Mouse (Mus musculus): ENCODE data around the gene Fgfr2.
A peak's percentile ranks its signal among the peaks of the same experiment; 100 is the strongest.

Fgfr2 gene

DNA sequence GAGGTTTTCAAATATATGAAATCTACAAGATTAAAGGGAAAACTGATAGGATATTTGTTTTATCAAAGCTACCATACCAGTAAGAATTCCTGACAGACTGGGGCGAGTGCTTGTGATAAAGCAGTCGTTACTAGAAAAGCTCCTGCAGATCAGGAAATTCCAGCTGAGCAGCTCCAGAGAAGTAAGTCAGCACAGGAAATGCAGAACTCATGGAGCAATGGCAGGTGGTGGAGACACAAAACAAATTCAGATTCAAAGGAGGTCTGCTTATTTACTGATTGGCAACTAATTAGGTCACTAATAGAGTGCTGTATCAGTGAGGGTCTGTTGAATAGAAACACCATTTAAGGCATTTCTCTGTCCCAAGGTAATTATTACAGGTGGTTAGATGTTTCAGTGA, 2232.3 kb downstream of the Fgfr2 start:
- no peak for DNase-seq (ENCODE audit: low read depth, low spot score)

GRCm38 (mm10) chr7:130887946-130888345, 2235.2 kb downstream of the Fgfr2 start:
- peak; percentile 8 for DNase-seq (ENCODE audit: low read depth, low spot score)

GRCm38 (mm10) chr7:130886246-130886645, 2236.9 kb downstream of the Fgfr2 start:
- no peak for DNase-seq (ENCODE audit: low read depth, low spot score)

GRCm38 (mm10) chr7:130884161-130884560, 2239.0 kb downstream of the Fgfr2 start:
- no peak for DNase-seq (ENCODE audit: low read depth, low spot score)

- no peak for DNase-seq (ENCODE audit: low read depth, low spot score)
Measured at GRCm38 (mm10) chr7:130867256-130867655, 2255.9 kb downstream of the Fgfr2 start.

DNA sequence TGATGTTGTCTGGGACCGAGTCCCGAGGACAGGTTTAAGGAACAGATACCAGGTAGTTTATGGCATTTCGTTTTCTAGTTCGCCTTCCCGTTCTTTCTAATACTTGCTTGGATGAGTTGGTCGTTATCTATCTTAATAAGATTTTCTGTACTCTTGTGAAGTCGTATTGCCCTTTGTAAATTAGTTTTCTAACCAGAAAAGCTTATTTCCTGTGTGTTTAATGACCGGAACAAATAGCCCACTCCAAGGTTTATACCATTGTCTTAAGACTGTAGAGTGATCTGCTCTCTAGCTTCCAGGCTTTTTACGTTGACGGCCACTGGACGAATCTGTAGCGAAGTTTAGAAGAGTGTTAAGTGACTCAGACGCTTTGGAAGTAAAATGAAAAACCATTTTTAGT, 2256.5 kb downstream of the Fgfr2 start:
- no peak for DNase-seq (ENCODE audit: low read depth, low spot score)

DNA sequence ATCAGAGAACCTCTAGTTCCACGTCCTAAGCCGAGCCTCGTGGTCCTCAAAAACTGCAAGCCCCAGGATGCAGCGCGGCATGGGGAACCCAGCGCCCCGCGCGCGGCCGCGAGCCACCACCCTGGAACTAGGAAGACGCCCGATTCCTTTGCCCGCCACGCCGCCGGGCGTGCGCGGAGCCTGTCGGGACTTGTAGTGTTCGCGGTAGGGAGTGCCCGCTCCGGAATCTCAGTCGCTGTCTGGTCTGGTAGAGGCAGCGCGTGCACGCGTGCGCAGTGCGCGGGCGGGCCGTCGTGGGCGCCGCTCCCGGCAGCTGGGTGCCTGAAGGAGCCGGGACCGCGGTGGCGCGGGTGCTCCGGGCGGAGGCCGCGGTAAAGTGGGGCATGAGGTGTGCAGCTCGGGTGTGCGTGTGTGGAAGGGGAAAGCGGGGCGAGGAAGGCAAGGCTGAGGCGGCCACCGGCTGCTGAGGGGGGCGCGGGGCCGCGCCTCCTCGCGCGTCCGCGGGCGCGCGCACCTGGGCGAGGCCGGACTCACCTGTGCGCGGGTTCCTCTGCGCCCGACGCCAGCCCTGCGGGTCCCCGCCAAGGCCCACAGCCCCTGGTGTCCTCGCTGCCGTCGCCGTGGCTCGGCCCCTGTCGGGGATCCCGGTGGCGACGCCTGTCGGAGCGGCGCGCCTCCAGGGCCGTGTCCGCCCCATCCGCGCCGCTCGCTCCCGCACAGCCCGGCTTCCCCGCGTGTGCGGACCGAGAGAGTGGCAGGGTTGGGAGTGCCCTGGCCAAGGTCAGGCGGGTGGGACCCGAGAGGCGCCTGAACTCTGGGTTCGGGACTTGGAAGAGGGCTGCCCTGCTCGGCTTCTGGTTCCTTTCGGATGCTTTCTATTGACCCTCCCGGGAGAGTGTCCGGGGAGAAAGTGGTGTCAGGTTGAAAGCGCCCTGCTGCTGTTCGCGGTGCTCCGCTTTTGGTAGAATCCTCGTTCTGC, 2257.2 kb downstream of the Fgfr2 start, which contains the start of gene Plekha1:
Gene Plekha1, plus strand, starts transcription at position 144 of the 979 bp plus-strand sequence.
- peak; percentile 100 for DNase-seq (ENCODE audit: low read depth, low spot score)

DNA sequence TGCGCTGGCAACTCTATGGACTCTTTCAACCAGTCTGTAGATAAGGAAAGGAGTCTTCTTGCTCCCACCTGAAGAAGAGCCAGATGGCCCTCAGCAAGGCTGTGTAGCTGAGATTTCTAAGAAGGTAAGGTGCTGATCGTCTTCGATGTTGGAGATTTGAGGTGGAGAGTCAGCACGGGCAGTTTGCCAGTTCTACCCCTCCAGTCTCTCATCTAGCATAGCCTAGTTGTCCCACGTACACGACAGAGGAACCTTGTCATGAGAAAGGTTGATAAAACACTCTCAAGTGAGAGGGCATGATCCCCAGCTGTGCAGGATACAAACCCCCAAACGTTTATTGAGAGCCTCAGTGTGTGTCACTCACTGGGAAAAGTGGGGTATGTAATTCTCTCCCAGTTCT, 2258.4 kb downstream of the Fgfr2 start:
- DNase-seq (ENCODE audit: low read depth, low spot score) = no peak

DNA sequence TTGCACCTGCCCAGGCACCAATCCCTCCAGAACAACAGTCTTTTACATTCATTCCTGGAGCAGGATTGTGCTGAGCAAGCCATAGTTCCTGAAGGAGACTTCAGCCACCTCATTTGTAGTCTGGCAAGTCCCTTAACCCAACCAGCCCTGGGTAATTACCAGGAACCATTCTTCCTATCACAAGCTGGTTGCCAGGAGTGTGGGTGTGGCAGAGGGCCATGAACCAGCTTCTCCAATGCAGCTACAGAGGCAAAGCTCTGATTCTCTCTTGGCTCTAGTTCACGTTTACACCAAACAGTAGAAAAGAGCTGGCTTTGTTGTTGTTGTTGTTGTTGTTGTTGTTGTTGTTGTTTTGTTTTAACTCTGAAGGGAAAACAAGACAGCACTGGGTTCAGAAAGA, 2260.6 kb downstream of the Fgfr2 start:
- DNase-seq (ENCODE audit: low read depth, low spot score) = no peak

DNA sequence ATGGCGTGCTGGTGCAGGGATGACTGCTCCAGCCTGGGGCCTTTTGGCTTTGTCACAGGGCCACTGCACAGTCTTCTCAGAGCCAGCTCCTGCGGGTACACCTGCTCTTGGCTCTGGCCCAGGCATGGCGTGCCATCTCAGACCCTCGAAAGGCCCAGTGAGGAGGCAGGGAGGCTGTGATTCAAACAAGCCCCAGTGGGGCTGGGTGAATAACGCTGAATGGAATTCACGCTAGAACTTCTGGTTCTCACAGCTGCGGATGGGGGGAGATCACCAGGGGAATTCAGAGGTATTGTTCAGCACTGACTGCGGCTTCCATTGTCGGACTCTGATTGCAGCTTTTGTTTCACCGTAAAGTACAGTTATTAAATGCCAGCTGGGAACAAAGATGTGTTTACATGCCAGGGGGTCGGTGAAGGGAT, 2262.4 kb downstream of the Fgfr2 start:
- peak; percentile 74 for DNase-seq (ENCODE audit: low read depth, low spot score)

GRCm38 (mm10) chr7:130859926-130860325, 2263.2 kb downstream of the Fgfr2 start:
- peak; percentile 70 for DNase-seq (ENCODE audit: low read depth, low spot score)

- no peak for DNase-seq (ENCODE audit: low read depth, low spot score)
Measured at GRCm38 (mm10) chr7:130857973-130858372, 2265.2 kb downstream of the Fgfr2 start.

DNA sequence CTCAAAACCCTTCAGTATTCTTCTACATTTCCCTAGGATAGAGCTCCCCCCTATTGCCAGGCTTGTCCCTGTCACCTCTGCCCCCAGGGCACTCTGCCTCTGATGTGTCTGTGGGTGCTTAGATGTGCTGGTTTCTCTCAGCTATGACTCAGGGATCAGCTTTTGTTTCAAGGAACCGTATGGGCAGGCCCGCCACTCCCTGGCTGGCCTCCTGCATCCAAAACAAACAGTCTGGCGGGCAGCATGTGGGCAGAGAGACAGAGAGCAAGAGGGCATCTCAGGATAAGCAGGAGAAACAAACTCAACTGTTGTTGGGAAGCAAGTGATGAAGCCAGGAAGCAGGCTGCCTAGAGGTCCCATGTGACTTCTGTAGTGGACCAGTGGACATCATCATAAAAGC, 2267.5 kb downstream of the Fgfr2 start:
- DNase-seq (ENCODE audit: low read depth, low spot score) = peak; percentile 35

DNA sequence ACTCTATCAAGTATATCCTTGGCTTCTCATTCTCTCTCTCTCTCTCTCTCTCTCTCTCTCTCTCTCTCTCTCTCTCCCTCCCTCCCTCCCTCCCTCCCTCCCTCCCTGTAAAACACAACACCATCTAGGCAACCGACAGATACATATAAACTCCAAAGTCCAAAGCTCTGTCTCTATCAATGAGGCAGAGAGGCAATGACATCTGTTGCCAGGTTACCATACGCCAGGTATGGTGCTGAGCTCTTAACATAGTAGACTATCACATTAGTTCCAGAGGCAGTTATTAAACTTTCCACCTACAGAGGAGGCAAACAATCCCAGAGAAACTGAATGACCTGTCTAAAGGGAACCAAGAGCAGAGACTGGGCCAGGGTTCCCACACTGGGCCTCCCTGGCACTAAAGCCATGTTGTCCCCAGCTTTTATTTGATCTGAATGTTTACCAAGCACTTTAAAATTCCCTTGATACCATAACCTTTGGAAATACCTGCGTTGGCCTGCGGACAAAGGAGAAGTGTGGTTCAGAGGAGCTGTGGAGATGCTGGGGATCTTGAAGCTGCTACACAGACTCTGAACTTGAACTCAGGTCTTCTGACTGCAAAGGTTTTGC, 2268.4 kb downstream of the Fgfr2 start:
- no peak for DNase-seq (ENCODE audit: low read depth, low spot score)

DNA sequence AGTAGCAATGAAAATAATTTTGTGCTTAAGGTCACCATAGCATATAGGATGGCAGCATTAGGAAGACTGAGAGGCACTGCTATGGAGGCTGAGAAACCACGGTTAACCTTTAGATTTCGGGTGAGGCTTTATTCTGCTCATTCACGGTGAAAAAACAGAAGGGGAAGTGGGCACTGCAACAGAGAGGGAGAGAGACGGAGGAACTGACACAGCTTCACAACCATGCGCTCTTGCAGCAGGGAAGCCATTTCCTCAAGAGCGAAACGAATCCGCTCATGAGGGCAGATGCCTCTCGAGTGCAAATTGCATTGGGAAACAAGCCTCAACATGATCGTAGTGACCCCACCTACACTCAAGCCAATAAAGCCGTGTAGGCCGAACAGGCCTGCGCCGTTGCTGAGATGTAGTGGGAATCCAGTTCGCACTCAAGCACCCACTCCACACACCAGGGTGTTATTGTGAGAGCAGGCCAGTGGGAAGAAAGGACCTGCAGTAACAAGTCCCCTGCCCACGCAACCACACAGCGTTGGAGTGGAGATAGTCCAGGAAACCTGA, 2275.9 kb downstream of the Fgfr2 start:
- DNase-seq (ENCODE audit: low read depth, low spot score) = peak; percentile 63

GRCm38 (mm10) chr7:130839380-130840100, 2283.6 kb downstream of the Fgfr2 start:
- DNase-seq (ENCODE audit: low read depth, low spot score) = no peak

DNA sequence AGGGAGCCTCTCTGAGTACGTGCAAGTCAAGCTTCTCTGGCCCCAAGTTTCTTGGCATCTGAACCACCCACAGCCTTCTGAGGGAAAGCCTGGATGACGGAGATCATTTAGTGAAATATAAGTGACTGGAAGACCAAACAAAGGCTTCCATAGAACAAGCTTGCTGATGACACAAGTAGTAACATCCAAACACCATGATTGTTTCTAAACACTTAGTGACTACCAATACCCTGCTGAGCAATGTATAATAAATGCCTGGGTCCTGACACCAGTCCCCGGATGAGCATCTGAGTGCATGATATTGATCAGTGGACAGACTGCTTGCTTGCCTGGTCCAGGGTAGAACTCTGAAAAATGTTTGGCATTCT, 2284.5 kb downstream of the Fgfr2 start:
- DNase-seq (ENCODE audit: low read depth, low spot score) = no peak

DNA sequence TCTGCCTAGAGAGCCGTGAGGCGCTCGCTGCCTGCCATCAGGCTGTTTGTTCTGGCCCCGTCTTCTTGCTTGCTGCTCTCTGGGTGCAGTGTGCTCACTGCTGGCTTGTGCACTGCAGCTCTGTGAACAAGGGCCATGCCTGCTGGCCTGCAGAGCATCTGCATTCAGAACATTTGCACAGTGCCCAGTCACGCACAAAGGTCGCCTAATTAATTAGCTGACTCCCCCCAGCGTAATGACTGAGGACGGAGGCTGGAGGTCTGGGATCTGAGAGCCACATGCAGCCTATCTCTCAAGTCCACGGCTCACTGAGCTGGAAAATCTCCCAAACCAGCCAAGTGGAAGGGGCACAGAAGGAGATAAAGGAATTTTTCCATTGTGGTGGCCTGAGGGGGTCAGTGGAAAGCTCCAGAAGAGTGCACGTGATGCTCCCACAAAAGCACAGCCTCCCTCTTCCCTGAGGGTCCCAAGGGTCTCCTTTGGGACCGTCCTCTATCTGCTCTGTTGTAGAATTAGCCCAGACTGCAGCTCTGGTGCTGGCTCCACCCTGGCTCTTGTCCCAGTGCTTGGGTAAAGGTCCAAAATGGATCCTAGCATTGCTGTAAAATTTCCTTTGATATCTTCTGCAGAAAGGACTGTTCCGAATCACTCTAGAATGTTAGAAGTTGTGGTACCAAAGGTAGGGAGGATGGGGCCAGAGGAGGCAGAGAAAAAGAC, 2285.1 kb downstream of the Fgfr2 start:
- no peak for DNase-seq (ENCODE audit: low read depth, low spot score)

DNA sequence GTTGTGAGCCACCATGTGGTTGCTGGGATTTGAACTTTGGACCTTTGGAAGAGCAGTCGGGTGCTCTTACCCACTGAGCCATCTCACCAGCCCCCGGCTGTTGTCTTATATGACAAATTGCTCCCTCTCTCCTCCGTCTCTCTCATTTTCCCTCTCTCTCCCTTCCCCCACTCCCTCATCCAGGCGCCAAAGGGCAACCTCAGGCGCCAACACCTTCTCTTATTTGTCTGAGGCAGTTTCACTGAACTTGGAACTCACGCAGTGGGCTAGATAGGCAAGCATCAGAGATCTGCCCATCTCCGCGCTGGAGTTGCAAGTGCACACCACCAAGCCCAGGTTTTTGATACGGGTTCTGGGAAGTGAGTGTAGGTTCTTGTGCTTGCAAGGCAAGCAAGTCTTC, 2287.1 kb downstream of the Fgfr2 start:
- DNase-seq (ENCODE audit: low read depth, low spot score) = no peak

- peak; percentile 71 for DNase-seq (ENCODE audit: low read depth, low spot score)
Measured at GRCm38 (mm10) chr7:130834958-130835861, 2287.9 kb downstream of the Fgfr2 start.

Data from ZHBTc4 (cell line).